Mouse (Mus musculus) layer of hippocampus, postnatal 25 days (tissue): Measurements from ENCODE around the gene Zrsr1. TPM values are rescaled to one million over a fixed set of nuclear protein-coding genes. Genes with fewer than 3 reads are reported as not detected.

Source experiments
- DNase-seq, 2 experiments: peaks; one replicate each; pipeline ENCODE4 v3.0.0; 2022; ENCODE audit warnings: mixed read lengths in 2 of 2, low spot score in 1 of 2; ENCODE audit errors: extremely low spot score in 1 of 2
- total RNA-seq, 2 experiments: library from RNA; stranded (reverse); gene quantifications; 2 replicates each; pipeline ENCODE4 v1.2.3; 2021

Gene Zrsr1
- total RNA-seq, 2 experiments from 2014 or later: 56.5 to 61.7 TPM

DNA sequence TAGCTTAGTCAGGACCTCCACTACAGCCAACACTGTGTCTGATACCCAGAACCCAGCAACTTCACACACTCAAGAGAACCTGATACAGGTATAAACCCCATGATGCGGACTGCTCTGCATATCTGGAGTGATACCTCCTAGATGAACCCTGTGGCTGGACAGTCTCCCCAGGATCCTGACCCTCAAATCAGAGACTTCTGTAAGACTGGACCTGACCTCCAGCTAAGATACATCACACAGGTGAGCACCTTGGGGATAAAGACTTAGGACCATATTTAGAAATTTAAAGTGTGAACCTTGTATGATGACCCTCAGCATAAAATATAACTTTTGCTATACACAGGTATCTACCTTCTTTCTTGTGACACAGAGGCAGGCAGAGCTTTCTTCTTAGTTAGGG is 1.3 kb upstream of the Zrsr1 start:
- DNase-seq: no peak

DNA sequence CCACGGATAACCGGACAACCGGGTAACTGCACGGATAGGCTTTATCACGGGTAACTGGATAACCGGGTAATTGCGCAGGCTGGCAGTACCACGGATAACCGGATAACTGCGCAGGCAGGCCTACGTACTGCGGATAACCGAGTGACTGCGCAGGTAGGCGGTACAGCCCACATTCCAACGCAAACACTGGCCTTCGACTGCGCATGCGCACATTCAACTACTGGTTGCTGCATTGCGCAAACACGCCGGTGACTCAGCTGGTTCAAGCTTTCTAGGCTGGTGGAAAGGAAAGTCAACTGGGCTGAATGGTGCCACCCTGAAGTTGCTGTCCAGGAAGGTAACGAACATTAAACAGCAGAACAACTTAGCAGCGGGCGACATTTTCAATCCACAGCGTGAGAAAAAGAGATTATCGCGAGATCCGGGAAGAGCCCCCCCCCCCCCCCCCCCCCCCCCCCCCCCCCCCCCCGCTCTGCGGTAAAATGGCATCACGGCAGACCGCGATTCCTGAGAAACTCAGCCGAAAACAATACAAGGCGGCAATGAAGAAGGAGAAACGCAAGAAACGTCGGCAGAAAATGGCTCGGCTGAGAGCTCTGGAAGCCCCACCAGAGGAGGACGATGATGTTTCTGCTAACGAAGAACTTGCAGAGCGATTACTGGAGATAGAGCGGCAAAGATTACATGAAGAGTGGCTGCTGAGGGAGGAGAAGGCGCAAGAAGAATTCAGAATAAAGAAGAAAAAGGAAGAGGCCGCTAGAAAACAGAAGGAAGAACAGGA is 1.1 kb downstream of the Zrsr1 start:
- peak; percentile 62 to 72 for DNase-seq

DNA sequence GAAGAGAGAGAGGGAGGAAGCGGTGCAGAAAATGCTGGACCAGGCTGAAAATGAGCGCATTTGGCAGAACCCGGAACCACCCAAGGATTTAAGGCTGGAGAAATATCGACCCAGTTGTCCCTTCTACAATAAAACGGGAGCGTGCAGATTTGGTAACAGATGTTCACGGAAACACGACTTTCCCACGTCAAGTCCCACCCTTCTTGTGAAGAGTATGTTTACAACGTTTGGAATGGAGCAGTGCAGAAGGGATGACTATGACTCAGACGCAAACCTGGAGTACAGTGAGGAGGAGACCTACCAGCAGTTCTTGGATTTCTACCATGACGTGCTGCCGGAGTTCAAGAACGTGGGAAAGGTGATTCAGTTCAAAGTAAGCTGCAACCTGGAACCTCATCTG is 1.8 kb downstream of the Zrsr1 start:
- no peak for DNase-seq

DNA sequence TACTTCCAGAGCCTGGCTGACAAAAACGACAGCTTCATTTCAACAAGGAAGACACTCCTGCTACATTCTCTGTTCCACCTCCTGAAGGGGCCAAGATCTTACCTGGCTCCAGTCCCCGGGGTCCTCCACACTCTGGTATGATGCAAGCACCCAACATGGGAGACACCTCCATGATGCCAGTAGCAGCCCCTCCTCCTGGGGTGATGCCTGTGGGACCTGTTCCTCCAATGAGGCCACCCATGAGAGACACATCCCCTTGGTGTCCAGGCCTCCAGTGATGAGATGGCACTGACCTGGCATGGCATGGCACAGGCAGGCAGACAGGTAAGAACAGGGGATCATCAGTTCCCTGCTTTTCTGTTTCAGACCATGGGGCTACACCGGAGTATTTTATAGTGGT is 6.4 kb downstream of the Zrsr1 start:
- DNase-seq: no peak

DNA sequence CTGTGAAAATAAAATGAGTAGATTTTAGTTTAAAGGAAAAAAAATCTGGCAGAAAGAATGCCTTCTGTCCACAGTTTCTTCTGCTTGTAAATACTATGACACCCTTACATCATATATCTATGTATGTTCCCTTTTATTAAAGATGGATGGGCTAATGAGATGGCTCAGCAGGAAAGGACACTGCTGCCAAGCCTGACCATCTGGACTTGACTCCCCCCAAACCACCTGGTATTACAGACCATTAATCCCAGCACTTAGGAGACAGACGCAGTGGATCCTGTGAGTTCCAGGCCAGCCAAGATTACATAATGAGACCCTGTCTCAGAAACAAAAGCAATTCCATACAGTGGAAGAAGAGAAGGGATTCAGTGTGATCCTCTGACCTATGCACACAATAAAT is 6.9 kb downstream of the Zrsr1 start:
- DNase-seq: no peak

DNA sequence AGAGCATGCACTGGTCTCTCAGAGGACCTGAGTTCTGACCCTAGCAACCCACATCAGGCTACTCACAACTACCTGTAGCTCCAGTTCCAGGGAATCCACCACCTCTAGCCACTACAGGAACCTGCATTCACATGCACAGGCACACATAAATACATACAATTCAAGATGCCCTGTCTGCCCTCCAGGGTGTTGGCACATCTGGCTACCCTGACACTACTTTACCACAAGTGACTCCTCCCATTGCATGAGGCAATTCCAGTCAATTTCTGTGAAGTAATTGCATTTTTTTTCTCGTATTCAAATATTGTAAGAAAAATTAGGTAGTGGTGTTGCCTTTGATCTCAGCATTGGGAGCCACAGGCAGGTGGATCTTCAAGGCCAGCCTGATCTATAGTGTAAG is 7.4 kb downstream of the Zrsr1 start:
- DNase-seq: no peak

- DNase-seq: no peak
Observed at GRCm38 (mm10) chr11:22981041-22981440, 9.2 kb downstream of the Zrsr1 start.

DNA sequence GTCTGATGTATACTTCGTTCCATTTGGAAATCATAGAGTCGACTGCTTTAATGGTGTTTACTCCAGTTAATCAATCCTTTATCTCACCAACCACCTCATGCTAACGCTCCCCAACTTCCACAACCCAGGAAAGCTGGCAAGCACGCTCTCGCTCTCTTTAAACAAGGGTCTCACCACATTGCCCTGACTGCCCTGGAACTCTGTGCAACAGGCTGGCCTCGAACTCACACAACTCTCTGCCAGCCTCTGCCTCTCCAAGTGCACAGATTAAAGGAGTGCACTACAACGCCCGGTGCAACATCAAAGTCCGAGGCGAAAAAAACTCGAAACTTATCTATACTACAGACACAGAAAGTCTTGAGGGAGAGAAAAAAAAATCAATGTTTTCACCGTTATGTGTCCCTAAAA is 9.7 kb downstream of the Zrsr1 start:
- no peak for DNase-seq

DNA sequence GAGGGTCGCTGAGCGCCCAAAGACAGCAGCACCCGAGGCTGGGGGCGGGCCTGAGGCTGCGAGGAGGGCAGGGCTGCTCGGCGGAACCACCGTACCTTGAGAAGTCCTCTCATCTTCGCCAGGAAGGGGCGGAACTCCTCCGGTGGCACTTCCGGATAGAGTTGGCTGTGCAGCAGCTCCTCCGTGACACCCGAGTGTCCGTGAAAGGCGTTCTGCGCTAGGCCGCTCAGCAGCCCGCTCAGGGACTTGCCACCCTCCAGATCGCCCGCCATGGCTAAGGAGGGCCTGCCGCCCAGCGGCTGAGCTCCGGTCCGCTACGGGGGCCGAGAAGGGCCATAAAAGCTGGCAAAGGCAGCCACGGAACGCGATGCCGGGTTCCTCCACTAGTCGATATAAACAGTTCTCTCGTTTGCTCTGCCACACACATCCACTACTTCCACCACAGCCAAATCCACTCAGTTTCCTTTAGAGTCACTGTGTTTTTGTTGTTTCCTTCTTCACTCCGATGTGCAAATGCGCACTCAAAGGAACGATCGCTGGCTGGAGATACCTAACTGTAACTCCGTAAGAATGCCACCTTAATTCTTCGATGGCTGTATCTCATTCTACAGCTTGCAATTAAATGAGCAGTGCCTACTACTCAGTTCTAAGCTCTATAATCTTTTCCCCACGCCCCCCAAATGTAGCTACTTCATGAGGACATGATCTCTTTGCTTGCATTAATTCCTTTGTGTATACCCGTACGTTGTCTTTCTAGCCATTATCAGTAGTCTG is 10.4 kb downstream of the Zrsr1 start, which contains the start of the genes Gm28048 and Commd1:
Gene Gm28048 (minus strand): TSS at position 107 of the 774 bp plus-strand sequence.
Gene Commd1 (minus strand): TSS at position 399 of the 774 bp plus-strand sequence.
- peak; percentile 97 to 98 for DNase-seq

- DNase-seq: no peak
Observed at GRCm38 (mm10) chr11:22982846-22983245, 11.0 kb downstream of the Zrsr1 start.

DNA sequence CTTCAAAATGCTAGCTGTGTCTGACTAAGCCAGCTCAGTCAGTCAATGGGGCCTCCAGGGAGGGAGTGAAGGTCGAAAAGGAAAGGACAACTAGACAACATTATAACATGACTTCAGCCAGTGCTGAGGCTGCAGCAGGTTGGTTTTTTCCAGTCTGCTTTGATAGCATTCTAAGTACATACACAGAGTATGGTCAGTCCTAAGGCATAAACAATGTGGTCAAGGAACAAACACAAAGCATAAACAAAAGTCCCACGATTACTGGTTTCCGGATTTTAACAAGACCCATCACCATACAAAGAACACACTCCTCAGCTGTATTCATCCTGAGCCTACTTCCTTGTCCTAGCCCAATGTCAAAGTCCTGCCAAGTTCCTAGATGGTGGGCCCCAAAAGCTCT is 13.7 kb downstream of the Zrsr1 start:
- no peak for DNase-seq

- peak in 1 of 2 experiments; percentile 33 for DNase-seq
Observed at GRCm38 (mm10) chr11:22987357-22987756, 15.6 kb downstream of the Zrsr1 start.

- DNase-seq: no peak
Observed at GRCm38 (mm10) chr11:22989786-22990185, 18.0 kb downstream of the Zrsr1 start.

GRCm38 (mm10) chr11:22990393-22991126 is 18.8 kb downstream of the Zrsr1 start, which contains the start of gene Cct4:
Gene Cct4, plus strand, starts transcription at chr11:22990519.
- peak; percentile 86 to 87 for DNase-seq

DNA sequence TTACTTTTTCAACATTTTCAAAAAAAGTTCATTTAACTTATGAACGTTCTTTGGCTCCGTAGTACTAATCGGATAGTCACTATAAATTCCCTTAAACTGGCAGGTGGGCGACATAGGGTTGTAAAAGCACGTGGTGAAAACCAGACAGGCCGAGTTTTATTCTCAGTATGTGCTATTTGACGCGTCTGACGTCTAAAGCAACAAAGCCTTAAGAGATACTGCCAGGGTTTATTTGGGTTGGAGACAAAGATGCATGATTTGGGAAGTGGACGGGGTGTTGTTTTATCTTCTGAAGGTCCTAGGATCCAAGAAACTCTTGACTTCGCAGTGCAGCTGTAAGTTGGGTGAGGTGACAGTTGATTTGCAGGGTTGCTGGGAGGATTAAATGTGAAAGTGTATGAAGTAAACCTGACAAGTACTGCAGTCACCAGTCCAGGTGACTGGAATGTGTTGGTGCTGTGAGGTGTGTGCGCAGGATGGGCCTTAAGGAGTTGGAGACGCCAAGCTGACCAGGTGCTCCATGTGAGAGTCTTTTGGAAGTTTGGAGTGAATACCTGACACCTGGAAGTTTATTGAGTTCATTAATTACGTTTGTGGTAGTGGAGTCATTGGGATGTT is 19.5 kb downstream of the Zrsr1 start:
- no peak for DNase-seq

DNA sequence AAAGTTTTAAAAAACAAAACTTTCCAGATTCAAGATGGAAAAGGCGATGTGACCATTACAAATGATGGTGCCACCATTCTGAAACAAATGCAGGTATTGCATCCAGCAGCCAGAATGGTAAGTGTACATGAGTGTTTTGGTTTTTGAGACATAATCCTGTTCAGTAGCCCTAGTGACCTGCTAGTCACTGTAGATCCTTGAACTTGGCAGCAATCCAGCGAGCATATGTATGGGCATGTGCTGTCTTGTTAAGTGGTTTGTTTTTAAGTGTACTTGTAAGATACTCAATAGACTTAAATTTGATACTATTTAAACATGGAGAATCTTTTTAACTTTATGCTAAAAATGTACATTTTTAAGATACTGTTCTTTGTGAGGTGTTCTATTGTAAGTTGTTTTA is 22.5 kb downstream of the Zrsr1 start:
- DNase-seq: no peak

DNA sequence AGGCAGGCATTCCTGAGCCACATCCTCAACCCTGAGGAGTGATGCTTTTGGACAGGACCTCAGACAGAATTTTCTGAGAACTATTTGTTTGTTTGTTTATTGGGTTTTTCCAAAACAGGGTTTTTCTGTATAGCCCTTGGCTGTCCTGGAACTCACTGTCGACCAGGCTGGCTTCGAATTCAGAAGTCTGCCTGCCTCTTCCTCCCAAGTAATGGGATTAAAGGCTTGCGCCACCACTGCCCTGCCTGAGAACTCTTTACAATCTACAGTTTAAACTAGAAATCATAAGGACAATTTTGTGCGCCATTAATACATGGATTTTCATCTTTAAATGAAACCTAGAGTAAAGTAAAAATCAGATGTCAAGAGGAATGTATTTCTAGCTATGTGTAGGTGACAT is 23.7 kb downstream of the Zrsr1 start:
- no peak for DNase-seq

DNA sequence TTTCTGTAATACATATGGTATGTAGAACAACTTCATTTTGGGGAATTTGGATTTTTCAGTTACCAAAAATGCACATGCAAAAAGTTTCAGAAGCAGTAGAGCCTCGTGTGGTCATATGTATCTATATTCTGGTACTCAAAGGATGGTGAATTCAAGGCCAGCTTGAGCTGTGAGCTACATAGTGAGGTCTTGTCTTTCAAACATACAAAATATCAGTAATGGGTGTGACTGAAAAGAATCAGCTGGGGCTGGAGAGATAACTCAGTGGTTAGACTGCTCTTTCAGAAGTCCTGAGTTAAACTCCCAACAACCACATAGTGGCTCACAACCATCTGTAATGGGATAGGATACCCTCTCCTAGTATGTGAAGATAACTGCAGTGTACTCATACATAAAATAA is 26.5 kb downstream of the Zrsr1 start:
- DNase-seq: no peak

DNA sequence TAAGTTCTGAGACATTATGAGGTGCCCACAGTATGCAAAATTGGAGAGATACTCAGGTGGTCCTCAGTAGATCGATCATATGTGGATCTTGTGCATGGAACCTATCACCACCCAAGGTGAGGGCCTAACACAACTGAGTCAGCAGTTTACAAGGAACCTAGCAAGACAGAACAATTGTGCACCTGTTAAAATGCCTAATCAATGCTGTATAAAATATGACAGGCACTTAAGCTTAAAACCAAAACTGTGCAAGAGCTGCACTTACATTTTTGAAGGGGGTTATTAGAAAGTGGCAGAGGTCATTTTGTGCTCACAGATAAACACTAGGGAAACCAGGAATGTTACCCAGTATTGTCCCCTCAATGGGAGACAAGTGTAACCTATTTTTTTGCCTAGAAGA is 33.5 kb downstream of the Zrsr1 start:
- no peak for DNase-seq

DNA sequence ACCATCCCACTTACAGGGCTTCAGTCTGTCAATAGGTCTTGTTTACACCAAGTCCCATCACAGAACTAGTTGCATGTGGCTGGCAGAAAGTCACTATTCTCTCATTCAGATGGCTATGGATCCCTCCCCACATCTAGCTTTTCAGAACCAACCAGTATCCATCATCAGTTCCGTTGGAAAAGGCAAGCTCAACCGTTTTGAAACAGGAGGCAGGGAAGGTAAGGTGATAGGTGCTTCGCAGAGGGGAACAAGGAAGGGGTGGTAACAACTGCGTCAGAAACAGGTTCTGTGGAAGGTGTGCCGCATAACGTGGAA is 35.3 kb downstream of the Zrsr1 start:
- no peak for DNase-seq
